Mouse (Mus musculus): ENCODE data around the gene Wwc2.

Gene Wwc2

GRCm38 (mm10) chr8:47900361-47900760, 90.4 kb downstream of the Wwc2 start:
- DNase-seq, result no peak

GRCm38 (mm10) chr8:47899891-47900290, 90.8 kb downstream of the Wwc2 start:
- no peak for DNase-seq

- no peak for DNase-seq
Observed at GRCm38 (mm10) chr8:47892419-47892818, 98.3 kb downstream of the Wwc2 start.

- DNase-seq, result no peak
Observed at GRCm38 (mm10) chr8:47891641-47892040, 99.1 kb downstream of the Wwc2 start.

GRCm38 (mm10) chr8:47890814-47891210, 99.9 kb downstream of the Wwc2 start:
- DNase-seq, result no peak

GRCm38 (mm10) chr8:47889936-47890813, 100.5 kb downstream of the Wwc2 start:
- DNase-seq, result no peak

- DNase-seq, result no peak
Observed at GRCm38 (mm10) chr8:47888841-47889570, 101.7 kb downstream of the Wwc2 start.

- DNase-seq, result no peak
Observed at GRCm38 (mm10) chr8:47884306-47884705, 106.4 kb downstream of the Wwc2 start.

- no peak for DNase-seq
Observed at GRCm38 (mm10) chr8:47883739-47884138, 107.0 kb downstream of the Wwc2 start.

GRCm38 (mm10) chr8:47878516-47878915, 112.2 kb downstream of the Wwc2 start:
- DNase-seq, result no peak

- no peak for DNase-seq
Observed at GRCm38 (mm10) chr8:47875865-47876264, 114.9 kb downstream of the Wwc2 start.

- no peak for DNase-seq
Observed at GRCm38 (mm10) chr8:47874497-47875178, 116.1 kb downstream of the Wwc2 start.

- peak in 1 of 2 experiments; percentile 40 for DNase-seq
Observed at GRCm38 (mm10) chr8:47872361-47873107, 118.2 kb downstream of the Wwc2 start.

- peak; percentile 73 to 77 for DNase-seq
Observed at GRCm38 (mm10) chr8:47867067-47867466, 123.7 kb downstream of the Wwc2 start.

- DNase-seq, result no peak
Observed at GRCm38 (mm10) chr8:47866568-47866967, 124.2 kb downstream of the Wwc2 start.

GRCm38 (mm10) chr8:47859259-47859658, 131.5 kb downstream of the Wwc2 start:
- no peak for DNase-seq

- DNase-seq, result no peak
Observed at GRCm38 (mm10) chr8:47853356-47853755, 137.4 kb downstream of the Wwc2 start.

- DNase-seq, result no peak
Observed at GRCm38 (mm10) chr8:47852737-47853136, 138.0 kb downstream of the Wwc2 start.

- DNase-seq, result peak; percentile 39 to 63
Observed at GRCm38 (mm10) chr8:47851824-47852502, 138.8 kb downstream of the Wwc2 start.

GRCm38 (mm10) chr8:47849842-47850241, 140.9 kb downstream of the Wwc2 start:
- DNase-seq, result no peak

GRCm38 (mm10) chr8:47847931-47848330, 142.8 kb downstream of the Wwc2 start:
- no peak for DNase-seq

GRCm38 (mm10) chr8:47847161-47847560, 143.6 kb downstream of the Wwc2 start:
- DNase-seq, result no peak
